Mouse (Mus musculus) kidney, embryonic 15.5 days (tissue): ENCODE measurements around the gene Kank1. TPM values are rescaled to one million over a fixed set of nuclear protein-coding genes. Genes with fewer than 3 reads are reported as not detected.

Experiments used
- ATAC-seq: fragments of 200-750 bp; cut with Nextera tagmentation; replicated peaks from 2 replicates; pipeline ENCODE4 v1.8.0; 2017; ENCODE audit warnings: moderate TSS enrichment; ENCODE audit not compliant: low FRiP score
- H3K27ac ChIP-seq: fragments of 300-500 bp; sonication (generic); 2 replicates; pipeline ENCODE4 v1.5.1; 2015; ENCODE audit warnings: mild to moderate bottlenecking, inconsistent platforms
- H3K27me3 ChIP-seq: fragments of 300-500 bp; sonication (generic); 2 replicates; pipeline ENCODE4 v1.6.1; 2015; ENCODE audit warnings: inconsistent platforms
- H3K36me3 ChIP-seq: fragments of 300-500 bp; sonication (generic); 2 replicates; pipeline ENCODE4 v1.6.1; 2015; ENCODE audit warnings: inconsistent platforms
- H3K4me1 ChIP-seq: fragments of 300-500 bp; sonication (generic); 2 replicates; pipeline ENCODE4 v1.6.1; 2015; ENCODE audit warnings: inconsistent platforms
- H3K4me2 ChIP-seq: fragments of 300-500 bp; sonication (generic); 2 replicates; pipeline ENCODE4 v1.6.1; 2015; ENCODE audit warnings: moderate library complexity, mild to moderate bottlenecking, inconsistent platforms
- H3K4me3 ChIP-seq: fragments of 300-500 bp; sonication (generic); replicated peaks from 2 replicates; pipeline ENCODE4 v1.5.1; 2015; ENCODE audit warnings: mild to moderate bottlenecking, inconsistent platforms
- H3K9ac ChIP-seq: fragments of 300-500 bp; sonication (generic); 2 replicates; pipeline ENCODE4 v1.6.1; 2015; ENCODE audit warnings: mild to moderate bottlenecking, inconsistent platforms
- H3K9me3 ChIP-seq: fragments of 300-500 bp; sonication (generic); replicated peaks from 2 replicates; pipeline ENCODE4 v1.6.1; 2016; ENCODE audit warnings: inconsistent platforms
- WGBS: fragments of 180-500 bp; shearing (Covaris S2); methylation state at CpG from one replicate; pipeline ENCODE4 v1.1.7; 2015; ENCODE audit warnings: mixed read lengths; 5-methylcytosine and 5-hydroxymethylcytosine counted together
- polyA plus RNA-seq: library from polyadenylated mRNA; unstranded; fragments of >200 nt; fragmentation: Nextera tagmentation; extraction: Ambion mirVana; gene quantifications from 2 replicates; pipeline ENCODE4 v1.2.1, GENCODE M21; 2015

Kank1 gene
- polyA plus RNA-seq, 1 experiment from 2014 or later, result 26.5 TPM

DNA sequence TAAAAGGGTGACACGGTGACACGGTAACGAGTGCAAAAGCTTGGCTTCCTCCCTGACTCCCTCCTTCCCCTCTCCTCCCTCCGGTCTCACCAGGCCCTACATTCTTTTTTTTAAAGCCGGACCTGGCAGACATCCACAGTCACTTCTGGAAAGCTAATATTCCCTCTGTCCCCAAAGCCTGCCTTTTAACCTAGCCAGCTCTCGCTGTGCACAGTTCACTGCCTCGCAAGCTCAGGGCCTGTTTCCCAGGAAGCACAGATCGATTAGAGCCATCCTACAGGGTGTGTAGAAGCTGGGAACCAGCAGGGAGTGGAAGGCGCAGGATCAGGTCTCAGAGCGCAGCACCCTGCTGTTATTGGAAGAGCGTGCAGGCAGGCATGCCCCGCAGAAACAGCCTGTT, 138.2 kb downstream of the Kank1 start:
- H3K27me3 ChIP-seq, result no peaks in the 10 kb centered on the region
- peak overlapping the region; percentile 52 for H3K27ac ChIP-seq
- H3K9ac ChIP-seq, result no peak overlapping the region
- 9% methylated on average over 12 of the region's 12 CpGs for WGBS
- no peaks in the 10 kb centered on the region for H3K36me3 ChIP-seq
- peak overlapping the region; percentile 13 for H3K4me2 ChIP-seq
- peaks cover 20% of the 10 kb centered on the region for H3K4me1 ChIP-seq
- H3K9me3 ChIP-seq, result no peaks in the 10 kb centered on the region
- ATAC-seq, result peak; percentile 58; the same call in 1 of the 2 replicates
- H3K4me3 ChIP-seq, result no peak overlapping the region

DNA sequence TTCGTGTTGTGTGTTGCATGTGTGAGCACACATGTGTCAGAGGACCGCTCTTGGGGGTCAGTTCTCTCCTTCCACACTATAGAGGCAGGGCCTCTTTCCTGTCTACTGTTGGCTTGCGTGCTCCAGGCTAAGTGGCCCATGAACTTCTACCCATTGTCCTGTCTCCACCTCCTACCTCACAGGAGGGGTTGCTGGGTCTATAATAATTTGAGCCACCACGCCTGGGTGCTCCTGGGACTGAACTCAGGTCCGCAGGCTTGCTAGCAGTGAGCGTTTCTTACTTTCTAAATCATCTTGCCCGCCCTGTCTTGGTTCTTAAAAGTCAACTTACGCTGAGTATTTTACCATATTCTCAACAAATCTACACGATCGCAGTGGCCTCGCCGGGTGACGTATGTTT, 140.1 kb downstream of the Kank1 start:
- H3K27ac ChIP-seq, result no peak overlapping the region
- WGBS, result 72% methylated on average over 13 of the region's 13 CpGs

GRCm38 (mm10) chr19:25380675-25381074, 143.9 kb downstream of the Kank1 start:
- Histone ChIP-seq H3K4me2 (no peak overlapping the region), H3K27me3 (no peaks in the 10 kb centered on the region), H3K36me3 (no peaks in the 10 kb centered on the region), H3K9ac (no peak overlapping the region), H3K9me3 (no peaks in the 10 kb centered on the region), H3K27ac (no peak overlapping the region), H3K4me3 (no peak overlapping the region), H3K4me1 (peaks cover 15% of the 10 kb centered on the region)
- WGBS, result 86% methylated on average over 9 of the region's 9 CpGs
- ATAC-seq, result no peak

More for the DNA sequence above, 140.1 kb downstream of the Kank1 start:
- Histone ChIP-seq H3K4me2 (no peak overlapping the region), H3K4me3 (no peak overlapping the region), H3K4me1 (peaks cover 20% of the 10 kb centered on the region), H3K9ac (no peak overlapping the region), H3K9me3 (no peaks in the 10 kb centered on the region), H3K36me3 (no peaks in the 10 kb centered on the region), H3K27me3 (no peaks in the 10 kb centered on the region)
- ATAC-seq, result no peak

GRCm38 (mm10) chr19:25381972-25382371, 145.2 kb downstream of the Kank1 start:
- WGBS, result 24% methylated on average over 7 of the region's 7 CpGs
- no peaks in the 10 kb centered on the region for H3K27me3 ChIP-seq
- H3K4me2 ChIP-seq, result no peak overlapping the region
- H3K27ac ChIP-seq, result no peak overlapping the region
- no peak overlapping the region for H3K9ac ChIP-seq
- H3K9me3 ChIP-seq, result no peaks in the 10 kb centered on the region
- no peak for ATAC-seq
- no peak overlapping the region for H3K4me3 ChIP-seq
- H3K36me3 ChIP-seq, result no peaks in the 10 kb centered on the region
- H3K4me1 ChIP-seq, result peaks cover 19% of the 10 kb centered on the region

DNA sequence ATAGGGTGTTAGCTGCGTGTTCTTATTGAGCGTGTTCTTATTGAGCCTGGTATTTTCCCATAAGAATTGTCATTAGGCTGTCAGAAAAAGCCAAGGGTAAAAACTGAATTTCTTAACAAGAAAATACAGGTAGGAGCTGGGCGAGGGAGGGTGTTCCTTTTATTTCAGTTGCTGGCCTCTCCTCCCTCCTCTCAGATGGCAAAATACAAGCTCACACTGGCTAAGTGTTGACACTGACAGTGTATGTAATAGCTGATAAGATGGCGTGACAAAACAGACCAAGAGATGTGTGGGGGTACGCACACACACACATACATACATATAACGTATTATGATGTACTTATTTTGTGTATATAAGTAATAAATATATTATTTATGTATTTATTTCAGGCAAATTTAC, 145.7 kb downstream of the Kank1 start:
- peaks cover 19% of the 10 kb centered on the region for H3K4me1 ChIP-seq
- ATAC-seq, result no peak
- no peak overlapping the region for H3K4me3 ChIP-seq
- H3K36me3 ChIP-seq, result no peaks in the 10 kb centered on the region
- no peak overlapping the region for H3K9ac ChIP-seq
- no peaks in the 10 kb centered on the region for H3K9me3 ChIP-seq
- no peak overlapping the region for H3K4me2 ChIP-seq
- H3K27me3 ChIP-seq, result no peaks in the 10 kb centered on the region
- no peak overlapping the region for H3K27ac ChIP-seq
- 88% methylated on average over 6 of the region's 6 CpGs for WGBS

DNA sequence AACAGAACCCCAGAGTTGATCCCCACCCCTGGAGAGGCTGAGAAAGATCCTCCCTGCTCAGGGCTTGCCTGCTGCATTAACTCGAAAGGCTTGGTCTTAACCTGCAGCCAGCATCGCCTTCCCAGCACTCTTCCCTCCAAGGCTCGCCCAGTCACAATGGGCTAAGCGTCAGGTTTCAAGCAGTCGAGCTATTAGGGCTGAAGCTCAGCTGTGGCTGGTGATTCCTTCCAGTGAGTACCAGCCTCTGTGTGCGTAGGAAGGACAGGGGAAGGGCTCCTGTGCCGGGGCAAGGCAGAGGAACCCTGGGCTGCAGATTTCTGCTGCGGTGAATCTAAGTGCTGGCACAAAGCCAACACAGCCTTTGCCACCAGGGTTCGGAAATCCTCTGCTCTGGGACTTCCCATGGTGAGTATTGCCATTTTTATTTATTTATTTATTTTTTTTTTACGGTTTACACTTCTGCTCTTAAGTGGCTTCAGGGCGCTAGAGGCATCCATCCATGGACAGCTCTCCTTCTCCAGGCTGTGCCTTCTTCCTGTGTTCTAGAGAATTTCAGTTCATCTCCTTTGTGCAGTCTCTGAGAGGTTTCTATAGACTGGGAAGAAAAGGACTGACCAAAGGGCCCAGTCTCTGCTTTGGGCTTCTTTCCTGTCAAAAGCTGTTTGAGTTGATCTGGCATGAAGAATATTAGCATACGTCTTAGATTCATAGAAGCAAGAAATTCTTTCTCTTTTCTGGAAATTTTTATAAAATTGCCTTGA, 146.8 kb downstream of the Kank1 start:
- peak overlapping the region; percentile 24 for H3K4me2 ChIP-seq
- no peak overlapping the region for H3K4me3 ChIP-seq
- H3K9ac ChIP-seq, result no peak overlapping the region
- ATAC-seq, result peak; percentile 90
- peaks cover 19% of the 10 kb centered on the region for H3K4me1 ChIP-seq
- H3K27ac ChIP-seq, result peak overlapping the region; percentile 13; the same call in 1 of the 2 replicates
- WGBS, result 13% methylated on average over 12 of the region's 12 CpGs
- H3K9me3 ChIP-seq, result no peaks in the 10 kb centered on the region
- H3K27me3 ChIP-seq, result no peaks in the 10 kb centered on the region
- H3K36me3 ChIP-seq, result no peaks in the 10 kb centered on the region

DNA sequence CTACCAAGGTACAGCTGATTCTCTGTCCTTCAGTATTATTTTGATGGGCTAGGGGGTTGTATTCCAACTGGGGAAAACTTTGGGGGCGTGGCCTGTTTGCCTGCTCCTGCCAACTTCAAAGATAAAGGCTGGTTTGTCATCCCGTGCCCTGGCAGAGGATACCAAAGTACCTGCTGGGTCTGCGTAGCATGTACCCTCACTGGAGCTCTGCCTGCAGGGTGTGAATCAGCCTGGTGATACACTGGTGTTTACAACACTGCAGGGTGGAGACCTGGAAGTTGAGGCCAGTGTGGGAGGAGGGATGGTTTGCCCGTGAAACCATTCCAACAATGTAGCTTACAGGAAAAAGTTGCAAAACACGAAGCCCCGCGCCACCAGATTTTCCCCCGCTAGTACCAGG, 149.2 kb downstream of the Kank1 start:
- ATAC-seq, result no peak
- Histone ChIP-seq H3K4me1 (peaks cover 19% of the 10 kb centered on the region), H3K27me3 (no peaks in the 10 kb centered on the region), H3K36me3 (no peaks in the 10 kb centered on the region), H3K4me3 (no peak overlapping the region), H3K9me3 (no peaks in the 10 kb centered on the region), H3K4me2 (no peak overlapping the region), H3K27ac (no peak overlapping the region), H3K9ac (no peak overlapping the region)
- 76% methylated on average over 8 of the region's 8 CpGs for WGBS

- 77% methylated on average over 16 of the region's 16 CpGs for WGBS
- Histone ChIP-seq H3K4me3 (no peak overlapping the region), H3K9ac (no peak overlapping the region), H3K36me3 (no peaks in the 10 kb centered on the region), H3K27me3 (no peaks in the 10 kb centered on the region), H3K27ac (no peak overlapping the region), H3K9me3 (no peaks in the 10 kb centered on the region), H3K4me1 (peaks cover 19% of the 10 kb centered on the region), H3K4me2 (no peak overlapping the region)
- no peak for ATAC-seq
These were observed 150.1 kb downstream of the Kank1 start for GRCm38 (mm10) chr19:25386679-25387470.

DNA sequence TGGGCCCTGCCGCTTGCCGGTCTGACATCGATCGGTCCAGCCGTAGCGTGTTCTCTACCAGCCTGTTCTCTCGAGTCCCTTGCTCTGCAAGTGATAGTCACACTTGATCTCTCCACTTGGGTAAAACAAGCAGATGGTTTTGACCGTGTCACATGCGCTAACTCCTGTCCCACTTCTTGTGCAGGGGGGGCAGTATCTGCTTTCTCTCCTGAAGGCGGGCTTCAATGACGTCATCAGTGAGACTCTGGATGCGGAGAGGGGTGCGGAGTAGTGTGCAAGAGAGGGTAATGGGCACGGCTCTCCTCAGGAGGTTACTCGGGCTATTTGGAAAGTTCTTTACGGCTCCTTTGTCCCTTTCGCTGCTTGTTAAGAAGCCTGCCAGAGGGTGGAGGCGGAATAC, 151.1 kb downstream of the Kank1 start:
- H3K27me3 ChIP-seq, result no peaks in the 10 kb centered on the region
- WGBS, result 90% methylated on average over 18 of the region's 18 CpGs
- peaks cover 12% of the 10 kb centered on the region for H3K4me1 ChIP-seq
- H3K4me2 ChIP-seq, result no peak overlapping the region
- no peak overlapping the region for H3K9ac ChIP-seq
- ATAC-seq, result no peak
- no peak overlapping the region for H3K27ac ChIP-seq
- H3K9me3 ChIP-seq, result no peaks in the 10 kb centered on the region
- no peak overlapping the region for H3K4me3 ChIP-seq
- H3K36me3 ChIP-seq, result no peaks in the 10 kb centered on the region

- no peaks in the 10 kb centered on the region for H3K36me3 ChIP-seq
- no peak overlapping the region for H3K27ac ChIP-seq
- H3K4me1 ChIP-seq, result peaks cover 6% of the 10 kb centered on the region; the same call in 1 of the 2 replicates
- H3K4me3 ChIP-seq, result no peak overlapping the region
- 90% methylated on average over 11 of the region's 11 CpGs for WGBS
- no peak for ATAC-seq
- no peaks in the 10 kb centered on the region for H3K27me3 ChIP-seq
- no peaks in the 10 kb centered on the region for H3K9me3 ChIP-seq
- H3K4me2 ChIP-seq, result no peak overlapping the region
- H3K9ac ChIP-seq, result no peak overlapping the region
These were observed 155.4 kb downstream of the Kank1 start for GRCm38 (mm10) chr19:25392135-25392534.

- WGBS, result 26% methylated on average over 10 of the region's 10 CpGs
- Histone ChIP-seq H3K36me3 (no peaks in the 10 kb centered on the region), H3K4me2 (peak overlapping the region; percentile 42), H3K27me3 (no peaks in the 10 kb centered on the region), H3K27ac (peak overlapping the region; percentile 74), H3K9me3 (no peaks in the 10 kb centered on the region), H3K4me3 (no peak overlapping the region), H3K9ac (no peak overlapping the region), H3K4me1 (peaks cover 30% of the 10 kb centered on the region)
- 0 out of 2 replicates have a peak, but pooled peaks have one; percentile 9 for ATAC-seq
These were observed 158.3 kb downstream of the Kank1 start for GRCm38 (mm10) chr19:25395035-25395434.

GRCm38 (mm10) chr19:25396709-25397266, 160.0 kb downstream of the Kank1 start:
- 80% methylated on average over 6 of the region's 6 CpGs for WGBS
- Histone ChIP-seq H3K9me3 (no peaks in the 10 kb centered on the region), H3K4me3 (no peak overlapping the region), H3K4me1 (peaks cover 44% of the 10 kb centered on the region), H3K36me3 (no peaks in the 10 kb centered on the region), H3K9ac (no peak overlapping the region), H3K4me2 (no peak overlapping the region), H3K27ac (no peak overlapping the region), H3K27me3 (no peaks in the 10 kb centered on the region)
- ATAC-seq, result no peak
